Mouse (Mus musculus) embryo, embryonic 10.5 days (tissue): ENCODE measurements around the gene Gabrr3.

ENCODE experiments used
- DNase-seq: peaks from one replicate; pipeline ENCODE4 v3.0.0-alpha.2; 2015; ENCODE audit warnings: low spot score

Gabrr3 gene

DNA sequence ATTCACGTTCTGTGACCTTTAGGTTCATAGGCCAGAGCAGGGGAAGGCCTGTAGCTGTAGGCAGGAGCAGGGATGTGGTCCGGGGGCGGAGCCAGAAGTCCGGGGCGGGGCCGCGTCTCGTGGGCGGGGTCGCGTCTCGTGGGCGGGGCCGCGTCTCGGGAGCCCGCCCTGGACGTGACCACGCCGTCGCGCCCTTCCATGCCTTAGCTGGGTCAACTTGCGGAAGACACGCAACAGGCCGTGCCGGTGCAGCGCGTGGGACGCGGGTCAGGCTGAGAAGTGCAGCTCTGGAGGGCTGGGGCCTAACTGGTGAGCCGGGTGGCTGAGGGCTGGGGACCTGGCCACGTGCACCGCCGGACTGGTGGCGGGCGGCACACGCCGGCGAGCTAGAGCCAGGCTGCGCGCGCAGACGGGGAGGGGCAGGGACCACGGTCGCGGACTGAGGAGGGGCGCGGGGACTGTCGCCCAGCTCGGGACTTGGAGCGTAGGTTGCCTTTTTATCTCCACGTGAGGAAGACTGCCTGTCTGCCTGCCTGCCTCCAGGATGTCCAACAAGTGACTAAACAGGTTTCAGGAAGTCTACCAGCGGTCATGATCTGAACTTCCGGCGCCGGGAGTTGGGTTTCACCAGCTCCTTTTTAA, 64.6 kb downstream of the Gabrr3 start, which contains the start of gene Riox2:
Gene Riox2 (plus strand): TSS at position 139 of the 642 bp plus-strand sequence.
- DNase-seq, result peak; percentile 87

DNA sequence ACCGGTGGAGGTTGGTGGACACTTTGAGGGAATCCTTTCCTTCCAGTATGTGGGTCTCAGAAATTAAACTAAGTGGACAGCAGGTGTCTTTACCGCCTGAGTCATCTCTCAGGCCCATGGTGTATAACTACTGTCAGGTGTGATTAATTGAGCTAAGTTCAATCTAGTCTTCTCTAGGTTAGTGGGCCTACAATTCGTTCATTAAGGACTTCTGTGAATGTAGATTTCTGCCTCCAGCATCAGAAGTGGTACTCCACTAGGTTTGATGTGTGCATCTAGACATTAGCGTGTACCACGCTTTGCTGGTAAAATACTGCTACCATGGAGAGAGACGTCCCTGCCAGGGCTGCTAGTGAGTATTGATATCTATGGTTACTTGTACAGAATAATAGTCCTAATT, 65.4 kb downstream of the Gabrr3 start:
- DNase-seq, result peak; percentile 26

DNA sequence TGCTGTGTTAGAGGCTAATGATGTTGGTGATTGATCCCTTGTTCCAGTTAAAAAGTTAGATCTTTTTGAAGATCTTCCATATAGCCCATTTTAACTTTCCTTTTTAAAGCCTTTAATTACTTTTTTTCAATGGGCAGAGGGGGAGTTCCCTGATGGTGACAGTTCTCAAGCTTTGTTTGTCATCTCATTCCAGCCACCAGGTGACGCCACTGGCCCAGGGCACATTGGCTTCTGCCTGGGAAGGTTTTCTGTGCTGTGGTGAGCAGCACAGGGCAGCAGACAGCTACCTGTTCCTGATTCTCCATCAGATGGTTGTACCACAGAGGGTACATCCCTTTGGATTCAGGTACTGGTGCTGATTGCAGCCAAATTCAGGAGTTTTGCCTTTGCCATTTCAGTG, 67.7 kb downstream of the Gabrr3 start:
- peak; percentile 68 for DNase-seq

DNA sequence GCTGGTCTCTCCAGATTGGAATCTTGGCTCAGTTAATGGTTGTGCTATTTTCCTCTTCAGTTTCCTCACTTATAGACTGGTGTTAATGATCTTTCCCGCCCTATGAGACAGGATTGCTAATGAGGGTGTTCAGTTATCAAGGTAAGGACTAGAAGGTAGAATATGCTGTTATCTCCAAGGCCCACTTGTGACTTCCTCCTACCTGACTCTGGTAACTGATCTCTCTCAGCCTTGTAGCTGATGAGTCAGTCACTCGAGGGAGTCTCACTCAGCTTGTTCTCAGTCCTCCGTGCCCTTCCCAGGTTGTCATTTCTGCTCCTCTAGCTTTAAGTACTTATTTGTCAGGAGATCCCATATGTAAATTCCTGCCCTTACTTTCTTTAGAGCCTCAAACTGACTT, 70.8 kb downstream of the Gabrr3 start:
- DNase-seq, result no peak

DNA sequence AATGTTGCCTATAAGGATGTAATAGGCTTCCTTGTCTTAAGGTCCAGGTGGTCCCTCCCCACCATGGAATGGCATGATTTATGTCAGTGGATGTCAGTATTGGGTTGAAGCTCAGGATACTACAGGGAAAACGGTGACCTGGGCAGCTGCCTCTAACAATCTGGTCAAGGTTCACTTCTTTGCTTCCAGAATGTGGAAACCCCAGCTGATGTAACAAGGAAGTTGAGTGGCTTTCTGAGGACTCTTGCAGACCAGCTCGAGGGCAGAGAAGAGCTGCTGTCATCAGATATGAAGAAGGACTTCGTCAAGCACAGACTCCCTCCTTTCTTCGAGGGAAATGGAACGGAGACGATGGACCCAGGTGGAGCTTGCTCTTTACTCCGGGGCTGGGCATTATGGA, 80.1 kb downstream of the Gabrr3 start:
- no peak for DNase-seq

DNA sequence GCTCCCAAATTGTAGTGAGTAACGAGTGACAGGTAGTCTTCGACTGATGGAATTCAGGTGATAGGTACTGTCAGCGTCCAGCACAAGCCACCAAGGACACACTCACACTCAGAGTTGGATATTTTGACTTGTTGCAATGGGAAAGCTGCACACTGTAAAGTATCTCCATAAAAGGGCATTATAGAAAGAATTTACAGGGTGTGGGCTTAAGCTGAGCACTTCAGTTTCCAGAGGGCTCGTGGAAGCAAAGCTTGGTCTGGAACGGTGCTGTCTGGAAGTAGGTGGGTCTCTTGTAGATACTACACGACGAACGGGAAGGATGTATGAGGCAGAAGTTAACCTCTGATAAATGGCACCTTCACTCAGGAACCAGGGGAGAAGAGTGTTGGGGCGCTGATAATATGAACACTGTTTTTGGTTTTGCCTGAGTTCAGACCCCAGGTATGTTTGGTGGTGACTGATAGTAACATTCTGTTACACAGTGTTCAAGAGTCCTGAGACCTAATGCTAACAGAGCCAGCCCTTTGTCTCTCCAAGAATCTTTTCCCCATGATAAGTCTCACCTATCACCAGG, 80.9 kb downstream of the Gabrr3 start:
- no peak for DNase-seq

DNA sequence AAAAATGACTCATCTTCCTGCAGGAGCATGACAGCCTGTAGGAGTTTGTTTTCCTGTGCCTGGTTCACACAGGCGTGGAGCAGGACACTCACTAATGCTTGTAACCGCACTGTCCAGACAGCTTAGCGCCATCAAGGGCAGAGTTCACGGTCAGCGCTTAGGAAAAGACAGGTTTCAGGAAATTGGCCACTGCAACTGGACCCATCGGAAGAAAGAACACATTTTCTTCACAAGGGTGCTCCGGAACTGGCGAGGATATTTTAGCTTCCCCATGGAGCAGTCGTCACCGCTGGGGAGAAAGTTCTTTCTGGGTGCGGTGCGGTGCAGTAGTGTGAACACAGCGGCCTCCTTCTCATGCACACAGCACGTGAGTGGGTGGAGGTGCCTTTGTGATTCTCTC, 86.1 kb downstream of the Gabrr3 start:
- DNase-seq, result no peak

DNA sequence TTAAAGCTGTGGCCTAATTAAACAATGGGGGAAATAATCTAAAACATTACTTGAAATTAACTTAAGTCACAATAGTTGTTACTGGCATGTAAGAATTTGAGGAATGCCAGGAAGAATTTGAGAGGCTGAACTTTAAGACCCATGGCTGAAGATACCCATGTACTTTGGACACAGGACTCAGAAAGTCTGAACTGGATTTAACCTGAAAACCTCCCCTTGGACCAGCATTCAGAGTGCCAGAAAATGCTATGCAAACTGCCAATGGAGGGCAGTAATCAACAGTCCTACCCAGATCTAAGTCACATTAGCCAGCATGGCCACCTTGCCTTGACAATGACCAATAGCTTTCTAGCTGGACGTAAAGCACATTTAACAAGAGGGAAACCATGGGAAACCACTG, 90.8 kb downstream of the Gabrr3 start:
- no peak for DNase-seq

DNA sequence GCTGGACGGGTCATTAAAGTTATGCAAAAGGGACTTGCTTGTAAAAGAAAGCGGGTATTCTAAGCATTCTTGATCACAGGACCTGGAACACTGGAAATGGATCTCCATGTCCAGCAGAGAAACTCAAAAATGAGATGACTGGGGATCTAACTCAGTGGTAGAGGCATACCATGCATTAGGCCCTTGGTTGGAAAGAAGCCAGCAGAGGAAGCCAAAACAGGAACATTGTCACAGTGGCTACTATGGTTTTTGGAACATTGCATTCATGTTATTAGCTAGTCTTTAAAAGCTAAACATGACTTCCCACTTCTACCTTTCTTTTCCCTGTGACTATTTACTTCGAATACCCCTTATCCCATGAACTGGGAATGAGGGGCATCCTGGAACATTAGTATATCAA, 92.0 kb downstream of the Gabrr3 start:
- DNase-seq, result no peak

DNA sequence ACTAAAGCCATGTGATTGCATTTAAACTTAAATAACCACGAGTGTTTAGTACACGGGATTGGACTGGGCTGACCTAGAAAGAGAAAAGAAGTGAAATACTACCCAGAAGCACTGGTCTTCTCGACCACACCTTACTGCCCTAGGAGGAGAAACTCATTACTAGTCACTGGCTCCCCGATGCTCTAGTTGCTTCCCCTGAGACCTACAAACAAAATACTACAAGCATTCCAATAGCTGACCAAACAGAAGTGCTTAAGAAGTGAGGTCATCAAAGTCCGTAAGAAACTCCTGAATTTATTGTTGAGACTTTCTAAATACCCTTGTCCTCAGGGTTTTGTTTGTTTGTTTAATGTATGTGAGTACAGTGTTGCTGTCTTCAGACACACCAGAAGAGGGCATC, 102.7 kb downstream of the Gabrr3 start:
- no peak for DNase-seq
